Mouse (Mus musculus) inflammation-experienced regulatory T-cells, adult 6 months (primary cell): ENCODE measurements around the gene Mettl7b. TPM values are rescaled to one million over a fixed set of nuclear protein-coding genes. Genes with fewer than 3 reads are reported as not detected.
A peak's percentile ranks its signal among the peaks of the same experiment; 100 is the strongest.

Source experiments
- ATAC-seq: one replicate; pipeline ENCODE4 v1.8.0; 2017
- polyA plus RNA-seq, 3 experiments: library from polyadenylated mRNA; unstranded; fragments of 100-300 nt; shearing (Covaris generic); gene quantifications; one replicate each; pipeline ENCODE4 v1.2.1; 2017

The Mettl7b gene
- polyA plus RNA-seq, 3 experiments from 2014 or later, result not detected

- no peak for ATAC-seq
Observed at GRCm38 (mm10) chr10:128918246-128918645, 42.5 kb downstream of the Mettl7b start.

GRCm38 (mm10) chr10:128917400-128917799 is 43.4 kb downstream of the Mettl7b start:
- no peak for ATAC-seq

- ATAC-seq, result no peak
Observed at GRCm38 (mm10) chr10:128916665-128917064, 44.1 kb downstream of the Mettl7b start.

GRCm38 (mm10) chr10:128915550-128915949 is 45.2 kb downstream of the Mettl7b start:
- ATAC-seq, result no peak

- no peak for ATAC-seq
Observed at GRCm38 (mm10) chr10:128913696-128914095, 47.1 kb downstream of the Mettl7b start.

GRCm38 (mm10) chr10:128913219-128913618 is 47.6 kb downstream of the Mettl7b start:
- peak; percentile 89 for ATAC-seq

- no peak for ATAC-seq
Observed at GRCm38 (mm10) chr10:128912791-128913190, 48.0 kb downstream of the Mettl7b start.

GRCm38 (mm10) chr10:128912268-128912667 is 48.5 kb downstream of the Mettl7b start:
- no peak for ATAC-seq

GRCm38 (mm10) chr10:128911430-128911829 is 49.4 kb downstream of the Mettl7b start:
- no peak for ATAC-seq

- no peak for ATAC-seq
Observed at GRCm38 (mm10) chr10:128910066-128910841, 50.5 kb downstream of the Mettl7b start.

GRCm38 (mm10) chr10:128909567-128910028 is 51.2 kb downstream of the Mettl7b start:
- ATAC-seq, result no peak

GRCm38 (mm10) chr10:128908778-128909448 is 51.9 kb downstream of the Mettl7b start:
- ATAC-seq, result no peak

Other genes with a start within 250 kb of the Mettl7b start
- gene Dgka, start 216.1 kb downstream of the Mettl7b start, polyA plus RNA-seq, result 100 to 1,000 TPM; 184 to 337 (median 319) TPM
- gene Pym1, start 213.1 kb downstream of the Mettl7b start, polyA plus RNA-seq, result 10 to 100 TPM; 64.5 to 69.6 (median 66.4) TPM
- gene Mmp19, start 170.1 kb downstream of the Mettl7b start, polyA plus RNA-seq, result under 1 TPM; 0.21 to 0.68 (median 0.22) TPM
- 10 to 100 TPM; 74.6 to 77.3 (median 75.8) TPM for gene Dnajc14, start 156.9 kb downstream of the Mettl7b start, polyA plus RNA-seq
- 1 to 10 TPM; 3.9 to 5.3 (median 5.3) TPM for gene Tmem198b, start 156.6 kb downstream of the Mettl7b start, polyA plus RNA-seq
- 100 to 1,000 TPM; 195 to 238 (median 227) TPM for gene Sarnp, start 143.7 kb downstream of the Mettl7b start, polyA plus RNA-seq
- gene Ormdl2, start 139.3 kb downstream of the Mettl7b start, polyA plus RNA-seq, result 10 to 100 TPM; 65.5 to 78.4 (median 71.5) TPM
- 1 to 10 TPM; 6.0 to 7.7 (median 7.3) TPM for gene Gdf11, start 69.3 kb downstream of the Mettl7b start, polyA plus RNA-seq
- 1 to 10 TPM in 1 of 3 experiments, under 1 TPM in 1, not detected in 1; 0.58 to 2.0 TPM for gene Cd63, start 60.0 kb downstream of the Mettl7b start, polyA plus RNA-seq
- 10 to 100 TPM in 2 of 3 experiments, 1 to 10 TPM in 1; 5.1 to 12.9 (median 11.9) TPM for gene Rdh5, start 38.1 kb downstream of the Mettl7b start, polyA plus RNA-seq
- gene Bloc1s1, start 37.0 kb downstream of the Mettl7b start, polyA plus RNA-seq, result 100 to 1,000 TPM; 196 to 255 (median 212) TPM
- 1 to 10 TPM; 3.6 to 5.1 (median 4.8) TPM for gene Itga7, start 27.2 kb downstream of the Mettl7b start, polyA plus RNA-seq
- not detected for gene Olfr9, start 28.4 kb upstream of the Mettl7b start, polyA plus RNA-seq
- not detected for gene Olfr763, start 49.8 kb upstream of the Mettl7b start, polyA plus RNA-seq
- gene Olfr764-ps1, start 78.9 kb upstream of the Mettl7b start, polyA plus RNA-seq, result not detected
- gene Olfr765, start 89.0 kb upstream of the Mettl7b start, polyA plus RNA-seq, result not detected
- not detected for gene Olfr766-ps1, start 108.0 kb upstream of the Mettl7b start, polyA plus RNA-seq
- gene Olfr767, start 121.9 kb upstream of the Mettl7b start, polyA plus RNA-seq, result under 1 TPM in 2 of 3 experiments, not detected in 1; 0.10 to 0.16 TPM
- gene Olfr768, start 138.4 kb upstream of the Mettl7b start, polyA plus RNA-seq, result not detected
- gene Olfr769, start 156.9 kb upstream of the Mettl7b start, polyA plus RNA-seq, result not detected
- not detected for gene Olfr770, start 178.0 kb upstream of the Mettl7b start, polyA plus RNA-seq
- not detected for gene Olfr771, start 203.8 kb upstream of the Mettl7b start, polyA plus RNA-seq
- gene Olfr772, start 216.9 kb upstream of the Mettl7b start, polyA plus RNA-seq, result not detected
- not detected for gene Olfr773, start 226.4 kb upstream of the Mettl7b start, polyA plus RNA-seq